Mouse (Mus musculus) kidney, adult 8-10 months (tissue): ENCODE measurements around the gene Kif2a.
"Not testable (repeated sequence)": the region's sequence is repeated elsewhere in the genome, so short reads cannot be mapped to it uniquely, and the experiment has no call there.

Experiments
- DNase-seq, 2 experiments: peaks; one replicate each; pipeline ENCODE4 v3.0.0; 2022

The Kif2a gene

GRCm38 (mm10) chr13:106928296-106928695, 93.6 kb downstream of the Kif2a start:
- DNase-seq: no peak

- DNase-seq: not testable (repeated sequence)
Observed at GRCm38 (mm10) chr13:106925921-106926320, 96.0 kb downstream of the Kif2a start.

GRCm38 (mm10) chr13:106918322-106919050, 103.4 kb downstream of the Kif2a start:
- DNase-seq: no peak

- no peak for DNase-seq
Observed at GRCm38 (mm10) chr13:106913125-106913736, 108.7 kb downstream of the Kif2a start.

- DNase-seq: no peak
Observed at GRCm38 (mm10) chr13:106910096-106910495, 111.8 kb downstream of the Kif2a start.
